Mouse (Mus musculus) liver, adult 2 months (tissue): ENCODE data around the gene Cyfip1.

Experiments used
- CTCF ChIP-seq: fragments of 200-500 bp; IDR thresholded peaks from 2 replicates; pipeline ENCODE4 v1.5.1; 2011; ENCODE audit warnings: low read depth, low read length, control low read depth
- POLR2A ChIP-seq: fragments of 200-500 bp; IDR thresholded peaks from 2 replicates; pipeline ENCODE4 v1.6.1; 2011; ENCODE audit warnings: low read length, control low read depth; ENCODE audit not compliant: insufficient read depth; ENCODE audit errors: extremely low read depth

DNA sequence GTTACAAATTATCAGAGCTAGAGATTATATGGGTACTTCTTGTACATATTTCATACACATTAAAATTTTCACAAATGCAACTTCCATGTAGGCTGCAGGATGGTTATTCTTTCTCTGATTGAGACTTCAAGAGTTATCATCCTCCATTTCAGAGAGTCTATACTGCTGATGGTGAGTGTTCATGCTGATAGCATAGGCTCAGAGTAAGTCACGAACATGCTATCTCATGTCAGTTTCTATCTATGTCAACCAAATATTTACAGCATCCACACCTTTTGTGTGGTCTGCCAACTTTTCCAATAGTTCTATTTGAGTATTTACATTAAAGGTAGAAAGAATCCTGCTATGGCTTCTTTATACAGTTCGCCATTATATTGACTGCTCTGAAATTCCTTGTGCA lies 140.0 kb downstream of the Cyfip1 start:
- TF ChIP-seq CTCF = no peak
- no peak for TF ChIP-seq POLR2A
